In the genomic region with DNA sequence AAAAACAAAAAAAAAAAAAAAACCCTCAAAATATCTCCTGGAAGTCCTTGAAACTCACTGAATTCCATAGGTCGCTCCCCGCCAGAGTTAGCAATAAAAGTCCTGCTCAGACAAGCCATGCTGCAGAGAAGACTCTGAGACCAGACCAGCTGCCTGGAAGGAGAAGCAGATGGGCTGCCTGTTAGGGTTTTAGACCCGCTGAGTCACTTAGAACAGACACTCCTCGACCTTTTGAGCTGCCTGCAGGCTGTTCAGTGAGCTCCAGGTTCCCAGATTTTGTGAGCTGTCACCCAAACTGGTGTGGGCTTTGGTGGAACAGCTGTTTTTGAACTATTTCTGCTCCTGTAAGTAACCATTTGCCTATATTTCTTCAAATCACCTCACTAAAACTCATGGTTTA, we compare ENCODE assay signal across 32 mouse cellular contexts. TPM values are rescaled to one million over a fixed set of nuclear protein-coding genes. Genes with fewer than 3 reads are reported as not detected.
DNase-seq lines count a peak whose midpoint lies in the region; ATAC-seq and TF ChIP-seq lines count a peak whose summit lies in the region.
"Had no signal": no experiment of that assay in that cellular context is flagged by ENCODE, and none has a peak within 500 bp of the region (broad histone marks: within the 10 kb centered on the region; RNA-seq: fewer than 3 reads in every experiment).

No protein-coding gene starts in this region.

- no peak for TF ChIP-seq POLR2A in MEL (IDR thresholded peaks at IDR 0.05; ENCODE audit: control insufficient read depth in 1 of 2, insufficient read depth in 1 of 2, low read depth in 1 of 2, low read length in 2 of 2, poor library complexity in 1 of 2)

- peaks cover 12% of the 10 kb centered on the region for H3K4me1 ChIP-seq in hindbrain, embryonic 10.5 days (replicated peaks)
- no peaks in the 10 kb centered on the region for H3K4me1 ChIP-seq in hindbrain, embryonic 16.5 days (ENCODE audit: control insufficient read depth, insufficient read depth, low read depth, low read length)
- H3K4me1 ChIP-seq in MEL (ENCODE audit: control insufficient read depth in 1 of 2, insufficient read depth in 2 of 2, low read length in 2 of 2) = peaks cover 8 to 29% of the 10 kb centered on the region in 2 experiments
- H3K4me1 ChIP-seq: embryonic facial prominence, embryonic 13.5 days; heart, embryonic 12.5 days; intestine, embryonic 15.5 days; limb, embryonic 12.5 days; neural tube, embryonic 12.5 days; stomach, embryonic 15.5 days had no signal

- no peak overlapping the region for H3K4me3 ChIP-seq in hindbrain, embryonic 10.5 days
- H3K4me3 ChIP-seq in hindbrain, embryonic 16.5 days (ENCODE audit: low read length) = no peak overlapping the region
- H3K4me3 ChIP-seq in MEL (ENCODE audit: control insufficient read depth in 1 of 2, insufficient read depth in 1 of 2, low read depth in 2 of 2, low read length in 2 of 2) = no peak overlapping the region
- H3K4me3 ChIP-seq: embryonic facial prominence, embryonic 13.5 days; erythroblast, embryonic 14.5 days; heart, embryonic 12.5 days; intestine, embryonic 15.5 days; layer of hippocampus, adult 2 months; left cerebral cortex, adult 2 months; limb, embryonic 12.5 days; liver, embryonic 15.5 days; myocyte; neural tube, embryonic 12.5 days; stomach, embryonic 15.5 days had no signal

- H3K27me3 ChIP-seq in hindbrain, embryonic 10.5 days (ENCODE audit: insufficient read depth, poor library complexity, severe bottlenecking) = 0 out of 2 replicates have a peak, but pooled peaks cover under 1% of the 10 kb centered on the region
- no peaks in the 10 kb centered on the region for H3K27me3 ChIP-seq in hindbrain, embryonic 16.5 days (replicated peaks; ENCODE audit: control insufficient read depth, insufficient read depth, low read length)
- no peaks in the 10 kb centered on the region for H3K27me3 ChIP-seq in MEL (ENCODE audit: control insufficient read depth in 1 of 2, insufficient read depth in 2 of 2, low read length in 2 of 2)
- H3K27me3 ChIP-seq: heart, embryonic 12.5 days; intestine, embryonic 15.5 days; limb, embryonic 12.5 days; neural tube, embryonic 12.5 days; stomach, embryonic 15.5 days had no signal

- H3K36me3 ChIP-seq in hindbrain, embryonic 10.5 days = no peaks in the 10 kb centered on the region
- H3K36me3 ChIP-seq in hindbrain, embryonic 16.5 days (ENCODE audit: control insufficient read depth, insufficient read depth, low read length) = no peaks in the 10 kb centered on the region
- peaks cover 0 to 25% of the 10 kb centered on the region in 2 experiments; a peak in 2 of 4 replicates for H3K36me3 ChIP-seq in MEL (ENCODE audit: control insufficient read depth in 1 of 2, insufficient read depth in 2 of 2, low read length in 2 of 2)
- H3K36me3 ChIP-seq: embryonic facial prominence, embryonic 13.5 days; heart, embryonic 12.5 days; intestine, embryonic 15.5 days; limb, embryonic 12.5 days; liver, embryonic 15.5 days; neural tube, embryonic 12.5 days; stomach, embryonic 15.5 days had no signal

- no peak for TF ChIP-seq CTCF in MEL (IDR thresholded peaks at IDR 0.05 in 2 of 3, conservative IDR thresholded peaks at IDR 0.05 in 1 of 3; ENCODE audit: control insufficient read depth in 1 of 3, insufficient read depth in 1 of 3, low read depth in 2 of 3, low read length in 3 of 3, poor library complexity in 1 of 3, severe bottlenecking in 1 of 3)

- peak; percentile 27 for DNase-seq in embryo, embryonic 10 days (ENCODE audit: low spot score)
- no peak for DNase-seq in embryo, embryonic 11 days
- peak; percentile 20 for DNase-seq in hindbrain, embryonic 10.5 days (ENCODE audit: low spot score)
- DNase-seq in MEL (ENCODE audit: low read depth, low spot score) = peak; percentile 27
- DNase-seq in retina, postnatal 1 day = peak; percentile 37
- no peak for DNase-seq in adrenal gland, postnatal 14 days
- DNase-seq: adrenal gland, postnatal 36 days; cerebellum, adult 18-20 months; cerebellum, postnatal 10 days; heart, postnatal 4 days; kidney, adult 2 months; kidney, postnatal 36 days; lung, embryonic 14.5 days; lung, postnatal 14 days; right cerebral cortex, postnatal 14 days; thymus, postnatal 36 days had no signal

- H3K9me3 ChIP-seq in hindbrain, embryonic 10.5 days = no peaks in the 10 kb centered on the region
- no peaks in the 10 kb centered on the region for H3K9me3 ChIP-seq in hindbrain, embryonic 16.5 days (ENCODE audit: control insufficient read depth, low read length)
- no peaks in the 10 kb centered on the region for H3K9me3 ChIP-seq in MEL (replicated peaks; ENCODE audit: insufficient read depth, low read length)
- H3K9me3 ChIP-seq: embryonic facial prominence, embryonic 13.5 days; heart, embryonic 12.5 days; intestine, embryonic 15.5 days; limb, embryonic 12.5 days; liver, embryonic 15.5 days; neural tube, embryonic 12.5 days; stomach, embryonic 15.5 days had no signal

- H3K79me2 ChIP-seq in MEL (ENCODE audit: control insufficient read depth, insufficient read depth, low read length, poor library complexity) = no peaks in the 10 kb centered on the region

- H3K4me2 ChIP-seq in hindbrain, embryonic 16.5 days (ENCODE audit: low read length) = no peak overlapping the region
- H3K4me2 ChIP-seq: embryonic facial prominence, embryonic 13.5 days; heart, embryonic 12.5 days; intestine, embryonic 15.5 days; limb, embryonic 12.5 days; liver, embryonic 15.5 days; lung, embryonic 14.5 days; midbrain, embryonic 11.5 days; neural tube, embryonic 12.5 days; stomach, embryonic 15.5 days had no signal

- no peak for ATAC-seq in hindbrain, embryonic 16.5 days
- no peak for ATAC-seq in megakaryocyte, adult 5-6 weeks (ENCODE audit: poor library complexity, severe bottlenecking)
- ATAC-seq: forebrain, embryonic 16.5 days; hindbrain, postnatal 0 days; intestine, embryonic 15.5 days had no signal

- 63% methylated on average over 4 of the region's 4 CpGs for WGBS in hindbrain, embryonic 10.5 days
- 62% methylated on average over 4 of the region's 4 CpGs for WGBS in hindbrain, embryonic 16.5 days

- TF ChIP-seq RAD21 in MEL (IDR thresholded peaks at IDR 0.05; ENCODE audit: low read depth, low read length) = no peak

- H3K9ac ChIP-seq in hindbrain, embryonic 16.5 days (ENCODE audit: low read depth, low read length) = no peak overlapping the region
- H3K9ac ChIP-seq in MEL (ENCODE audit: control insufficient read depth, low read depth, low read length, poor library complexity, severe bottlenecking) = no peak overlapping the region
- H3K9ac ChIP-seq: embryonic facial prominence, embryonic 13.5 days; heart, embryonic 12.5 days; intestine, embryonic 15.5 days; limb, embryonic 12.5 days; liver, embryonic 15.5 days; lung, embryonic 14.5 days; neural tube, embryonic 12.5 days; stomach, embryonic 15.5 days had no signal

- no peak for TF ChIP-seq EP300 in MEL (IDR thresholded peaks at IDR 0.05; ENCODE audit: low read depth in 1 of 2, low read length in 2 of 2)

- H3K27ac ChIP-seq in hindbrain, embryonic 10.5 days = peak overlapping the region; percentile 70; the same call in 1 of the 2 replicates
- H3K27ac ChIP-seq in hindbrain, embryonic 16.5 days (ENCODE audit: low read depth, low read length) = no peak overlapping the region
- H3K27ac ChIP-seq in MEL (ENCODE audit: control insufficient read depth, low read depth, low read length) = no peak overlapping the region
- H3K27ac ChIP-seq: embryonic facial prominence, embryonic 13.5 days; hindbrain, postnatal 0 days; intestine, embryonic 15.5 days; layer of hippocampus, adult 2 months; left cerebral cortex, adult 2 months; limb, embryonic 12.5 days; liver, embryonic 15.5 days; neural tube, embryonic 12.5 days; stomach, embryonic 15.5 days had no signal

TF ChIP-seq in MEL, 35 proteins besides CTCF, POLR2A, EP300 and RAD21 (continues in another document):
- TF ChIP-seq TBP (IDR thresholded peaks at IDR 0.05; ENCODE audit: low read depth, low read length) (no peak), USF2 (IDR thresholded peaks at IDR 0.05; ENCODE audit: borderline replicate concordance in 1 of 2, insufficient read depth in 1 of 2, low read depth in 1 of 2, low read length in 2 of 2) (no peak), SIN3A (IDR thresholded peaks at IDR 0.05; ENCODE audit: low read length) (no peak), GABPA (IDR thresholded peaks at IDR 0.05; ENCODE audit: low read depth, low read length) (no peak), MAZ (IDR thresholded peaks at IDR 0.05; ENCODE audit: low read depth, low read length) (no peak), USF1 (IDR thresholded peaks at IDR 0.05; ENCODE audit: low read depth, low read length) (no peak), ZC3H11A (IDR thresholded peaks at IDR 0.05; ENCODE audit: low read depth, low read length) (no peak), E2F4 (IDR thresholded peaks at IDR 0.05; ENCODE audit: borderline replicate concordance, low read depth, low read length) (no peak), BHLHE40 (IDR thresholded peaks at IDR 0.05; ENCODE audit: borderline replicate concordance, low read depth, low read length) (no peak), CHD2 (IDR thresholded peaks at IDR 0.05; ENCODE audit: low read length) (no peak), POLR2AphosphoS5 (IDR thresholded peaks at IDR 0.05; ENCODE audit: borderline replicate concordance, low read depth, low read length) (no peak), HCFC1 (IDR thresholded peaks at IDR 0.05; ENCODE audit: low read depth, low read length) (no peak), MAFK (IDR thresholded peaks at IDR 0.05; ENCODE audit: borderline replicate concordance, low read depth, low read length) (no peak), MEF2A (IDR thresholded peaks at IDR 0.05; ENCODE audit: extremely low read depth, insufficient replicate concordance, low read depth, low read length, poor library complexity, severe bottlenecking) (no peak)

RNA-seq across cellular contexts. Expression of a gene that starts 9.0 kb away (rescaled TPM):
- 2.2 and 2.4 TPM in 2 replicates for polyA plus RNA-seq in hindbrain, embryonic 10.5 days (2016; fragmentation: Nextera tagmentation; extraction: Ambion mirVana)
- polyA plus RNA-seq in hindbrain, embryonic 16.5 days (2015; fragmentation: Nextera tagmentation; extraction: Ambion mirVana) = 1.4 and 1.6 TPM in 2 replicates
- 66.6 and 88.1 TPM in 2 replicates for total RNA-seq in MEL (2012; rRNA removed)
- 10 to 100 TPM; 68.3 to 71.0 TPM for polyA plus RNA-seq in MEL (2012; ENCODE audit: insufficient read depth in 1 of 2, insufficient read length in 2 of 2, low read depth in 1 of 2, low replicate concordance in 2 of 2, missing spikeins in 1 of 2)
- 45.0 and 49.5 TPM in 2 replicates for total RNA-seq in adrenal gland, postnatal 14 days (2021)
- total RNA-seq in megakaryocyte, adult 5-6 weeks (2015) = 79.7 and 91.7 TPM in 2 replicates
- 74.0 and 79.3 TPM in 2 replicates for total RNA-seq in megakaryocyte, adult 5-6 weeks (2017)

RNA-seq across cellular contexts. Expression of a gene that starts 17.9 kb away (rescaled TPM):
- polyA plus RNA-seq in hindbrain, embryonic 10.5 days (2016; fragmentation: Nextera tagmentation; extraction: Ambion mirVana) = 14.3 and 14.6 TPM in 2 replicates
- polyA plus RNA-seq in hindbrain, embryonic 16.5 days (2015; fragmentation: Nextera tagmentation; extraction: Ambion mirVana) = 4.6 and 5.8 TPM in 2 replicates
- 1.3 and 1.4 TPM in 2 replicates for total RNA-seq in MEL (2012; rRNA removed)
- 1 to 10 TPM in 1 of 2 experiments, not detected in 1; 2.1 TPM for polyA plus RNA-seq in MEL (2012; ENCODE audit: insufficient read depth in 1 of 2, insufficient read length in 2 of 2, low read depth in 1 of 2, low replicate concordance in 2 of 2, missing spikeins in 1 of 2)
- total RNA-seq in adrenal gland, postnatal 14 days (2021) = 1.6 and 3.3 TPM in 2 replicates
- total RNA-seq in megakaryocyte, adult 5-6 weeks (2015) = 0.11 TPM in 1 of 2 replicates, not detected in the other
- 0.04 and 0.08 TPM in 2 replicates for total RNA-seq in megakaryocyte, adult 5-6 weeks (2017)
- polyA plus RNA-seq: erythroblast, embryonic 14.5 days had no signal

Comparison
In these comparisons a context has a peak if more than half of its experiments do, and no peak if none do; other contexts are left out.
1. DNase-seq: peak in embryo, embryonic 10 days (single experiment), hindbrain, embryonic 10.5 days (single experiment), MEL (single experiment) and retina, postnatal 1 day (single experiment); none in embryo, embryonic 11 days (single experiment) and adrenal gland, postnatal 14 days (single experiment).